Mouse (Mus musculus): ENCODE data around the gene Ucn3.

Gene Ucn3

DNA sequence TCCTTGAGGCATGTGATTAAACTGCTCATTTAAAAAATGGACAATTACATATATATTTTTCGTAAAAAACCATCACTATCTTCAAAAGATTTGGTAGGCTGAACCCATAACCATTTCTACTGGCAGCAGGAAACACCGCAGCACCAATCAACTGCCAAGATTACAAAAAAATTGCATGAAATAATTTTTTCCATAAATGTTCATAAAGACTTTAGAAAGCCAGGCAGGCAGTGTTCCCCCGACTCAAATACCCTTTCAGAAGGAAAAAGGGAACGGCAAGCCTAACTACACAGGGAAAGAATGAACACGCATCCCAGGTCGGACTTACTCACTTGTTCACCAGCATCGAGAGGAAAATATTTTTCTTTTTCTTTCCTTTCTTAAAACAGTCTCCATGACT lies 52.5 kb downstream of the Ucn3 start:
- DNase-seq (ENCODE audit: low spot score): peak; percentile 21

DNA sequence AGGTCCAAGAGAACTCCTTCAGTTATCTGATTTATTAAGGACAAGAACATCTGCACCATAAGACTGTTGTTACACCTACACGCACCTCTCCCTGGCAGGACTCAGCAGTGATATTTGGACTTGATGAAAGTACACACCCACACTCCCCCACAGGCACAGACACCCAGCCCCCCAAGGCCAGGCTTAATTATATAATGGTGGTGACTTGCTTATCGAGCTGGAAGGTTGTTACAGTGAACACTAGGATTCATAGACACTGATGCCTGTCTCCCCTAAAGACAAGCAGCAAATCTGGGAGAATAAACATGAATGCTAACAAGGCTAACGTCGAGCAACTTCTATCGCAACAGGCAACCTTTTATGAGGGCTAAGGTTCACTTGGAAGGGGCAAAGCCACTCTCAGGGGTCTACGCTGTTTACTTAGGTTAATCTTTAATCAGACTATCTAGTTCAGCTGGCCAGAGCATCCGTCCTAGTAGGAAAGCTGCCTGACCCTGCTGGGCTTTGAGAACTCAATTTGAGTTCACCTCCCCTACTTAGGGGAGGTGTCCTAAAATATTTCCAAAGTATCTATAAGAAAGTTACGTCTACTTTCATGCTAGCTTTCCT lies 53.6 kb downstream of the Ucn3 start:
- DNase-seq (ENCODE audit: low spot score): peak; percentile 82
